Mouse (Mus musculus): ENCODE results near the gene Gnpnat1. TPM values are rescaled to one million over a fixed set of nuclear protein-coding genes. Genes with fewer than 3 reads are reported as not detected.

Gnpnat1 gene
- polyA plus RNA-seq, 1 experiment, result 12.4 TPM

Other genes starting within 250 kb of the Gnpnat1 start
- gene Gpr137c, start 185.2 kb downstream of the Gnpnat1 start, polyA plus RNA-seq (2012; rRNA removed), result 28.9 and 30.9 TPM in 2 replicates
- 43.1 and 43.5 TPM in 2 replicates for gene Txndc16, start 184.6 kb downstream of the Gnpnat1 start, polyA plus RNA-seq (2012; rRNA removed)
- gene Ero1l, start 86.1 kb downstream of the Gnpnat1 start, polyA plus RNA-seq (2012; rRNA removed), result 28.8 and 30.0 TPM in 2 replicates
- gene Psmc6, start 75.1 kb downstream of the Gnpnat1 start, polyA plus RNA-seq (2012; rRNA removed), result 89.6 and 96.8 TPM in 2 replicates
- gene Styx, start 53.8 kb downstream of the Gnpnat1 start, polyA plus RNA-seq (2012; rRNA removed), result 15.6 and 17.5 TPM in 2 replicates
- 83.2 and 91.3 TPM in 2 replicates for gene Fermt2, start 125.2 kb upstream of the Gnpnat1 start, polyA plus RNA-seq (2012; rRNA removed)

Data from frontal cortex, adult 2 months (tissue).